Mouse (Mus musculus) G1E (cell line): ENCODE data around the gene Nfkbiz. TPM values are rescaled to one million over a fixed set of nuclear protein-coding genes. Genes with fewer than 3 reads are reported as not detected.

Experiments
- ATAC-seq: 2 replicates; pipeline ENCODE4 v1.8.0; 2016; ENCODE audit warnings: mild to moderate bottlenecking; ENCODE audit not compliant: insufficient number of reproducible peaks, poor library complexity, low FRiP score, severe bottlenecking; ENCODE audit errors: extremely low read depth
- DNase-seq: peaks from one replicate; pipeline ENCODE4 v3.0.0; 2012; ENCODE audit warnings: low spot score
- H3K27me3 ChIP-seq: 2 replicates; pipeline ENCODE4 v1.6.1; 2012; ENCODE audit warnings: mild to moderate bottlenecking, low read length, inconsistent platforms; ENCODE audit not compliant: insufficient read depth
- H3K36me3 ChIP-seq: replicated peaks from 2 replicates; pipeline ENCODE3; 2012; ENCODE audit warnings: mild to moderate bottlenecking, inconsistent platforms
- H3K4me1 ChIP-seq: 2 replicates; pipeline ENCODE4 v1.6.1; 2012; ENCODE audit warnings: low read depth, low read length, inconsistent platforms, mixed read lengths; ENCODE audit not compliant: insufficient read depth
- H3K4me3 ChIP-seq: 2 replicates; pipeline ENCODE4 v1.5.1; 2012; ENCODE audit warnings: low read depth, mild to moderate bottlenecking, inconsistent platforms, low read length, moderate library complexity, mixed read lengths
- H3K9me3 ChIP-seq: replicated peaks from 2 replicates; pipeline ENCODE4 v1.6.1; 2012; ENCODE audit warnings: inconsistent platforms
- CTCF ChIP-seq: IDR thresholded peaks from 2 replicates; pipeline ENCODE4 v1.5.1; 2012; ENCODE audit warnings: low read depth, low read length, inconsistent platforms, mixed read lengths
- GATA1 ChIP-seq: IDR thresholded peaks from 2 replicates; pipeline ENCODE4 v1.6.1; 2012; ENCODE audit warnings: borderline replicate concordance, low read length, inconsistent platforms, mixed read lengths
- GATA2 ChIP-seq: IDR thresholded peaks from 2 replicates; pipeline ENCODE4 v1.6.1; 2012; ENCODE audit warnings: low read depth, low read length, inconsistent platforms, borderline replicate concordance
- POLR2AphosphoS5 ChIP-seq: IDR thresholded peaks from 2 replicates; pipeline ENCODE4 v1.6.1; 2012; ENCODE audit warnings: low read depth, low read length, inconsistent platforms; ENCODE audit not compliant: insufficient replicate concordance
- TAL1 ChIP-seq: conservative IDR thresholded peaks from 2 replicates; pipeline ENCODE4 v1.6.1; 2012; ENCODE audit warnings: low read depth, low read length, inconsistent platforms, mixed read lengths
- polyA plus RNA-seq: library from polyadenylated mRNA; stranded (reverse); fragments of >175 nt; gene quantifications from 2 replicates; pipeline ENCODE4 v1.2.3, GENCODE M21; 2012
- total RNA-seq, 2 experiments: library from RNA; stranded (forward) in 1 of 2; stranded (reverse) in 1 of 2; fragments of 200-1000 nt in 1 of 2; fragments of >200 nt in 1 of 2; fragmentation: Nextera tagmentation in 1 of 2; gene quantifications; 2 replicates each; pipeline ENCODE4 v1.2.3; 2014 to 2017

The Nfkbiz gene
- total and polyA plus RNA-seq, 3 experiments, result 0.74 to 5.7 (median 5.1) TPM

- peaks cover 59% of the 10 kb centered on the region for H3K36me3 ChIP-seq
- TF ChIP-seq GATA1 (no peak), CTCF (no peak), GATA2 (no peak), POLR2AphosphoS5 (no peak), TAL1 (no peak)
- H3K9me3 ChIP-seq, result no peaks in the 10 kb centered on the region
- DNase-seq (no peak), ATAC-seq (no peak)
- H3K4me1 ChIP-seq, result peaks cover 35% of the 10 kb centered on the region
- H3K27me3 ChIP-seq, result no peaks in the 10 kb centered on the region
- peak overlapping the region; percentile 33; the same call in 1 of the 2 replicates for H3K4me3 ChIP-seq
Observed at GRCm38 (mm10) chr16:55817717-55818515, 20.8 kb downstream of the Nfkbiz start.

GRCm38 (mm10) chr16:55816202-55816941 lies 22.3 kb downstream of the Nfkbiz start:
- H3K9me3 ChIP-seq, result no peaks in the 10 kb centered on the region
- TF ChIP-seq CTCF (no peak), TAL1 (no peak), GATA1 (no peak), POLR2AphosphoS5 (no peak), GATA2 (no peak)
- H3K4me3 ChIP-seq, result no peak overlapping the region
- H3K4me1 ChIP-seq, result peaks cover 39% of the 10 kb centered on the region
- no peak for DNase-seq
- peaks cover 72% of the 10 kb centered on the region for H3K36me3 ChIP-seq
- no peaks in the 10 kb centered on the region for H3K27me3 ChIP-seq
- ATAC-seq, result no peak

- ATAC-seq, result no peak
- Histone ChIP-seq H3K9me3 (no peaks in the 10 kb centered on the region), H3K27me3 (no peaks in the 10 kb centered on the region), H3K36me3 (peaks cover 80% of the 10 kb centered on the region), H3K4me1 (peaks cover 32% of the 10 kb centered on the region), H3K4me3 (no peak overlapping the region)
- DNase-seq, result no peak
- TF ChIP-seq POLR2AphosphoS5, result no peak
- TF ChIP-seq GATA2, result no peak
Observed at GRCm38 (mm10) chr16:55815466-55815865, 23.2 kb downstream of the Nfkbiz start.

GRCm38 (mm10) chr16:55814686-55815085 lies 24.0 kb downstream of the Nfkbiz start:
- no peaks in the 10 kb centered on the region for H3K27me3 ChIP-seq
- TF ChIP-seq GATA1 (no peak), CTCF (no peak), POLR2AphosphoS5 (no peak), GATA2 (no peak), TAL1 (no peak)
- H3K4me1 ChIP-seq, result peaks cover 27% of the 10 kb centered on the region
- H3K36me3 ChIP-seq, result peaks cover 87% of the 10 kb centered on the region
- no peak for DNase-seq
- H3K9me3 ChIP-seq, result no peaks in the 10 kb centered on the region
- no peak overlapping the region for H3K4me3 ChIP-seq
- ATAC-seq, result no peak

GRCm38 (mm10) chr16:55813916-55814315 lies 24.8 kb downstream of the Nfkbiz start:
- DNase-seq (no peak), ATAC-seq (no peak)
- H3K27me3 ChIP-seq, result no peaks in the 10 kb centered on the region
- no peaks in the 10 kb centered on the region for H3K9me3 ChIP-seq
- TF ChIP-seq TAL1, result no peak
- no peak for TF ChIP-seq CTCF
- no peak overlapping the region for H3K4me3 ChIP-seq
- H3K4me1 ChIP-seq, result peaks cover 22% of the 10 kb centered on the region
- peaks cover 85% of the 10 kb centered on the region for H3K36me3 ChIP-seq

- Histone ChIP-seq H3K4me3 (no peak overlapping the region), H3K36me3 (peaks cover 69% of the 10 kb centered on the region), H3K9me3 (no peaks in the 10 kb centered on the region), H3K27me3 (no peaks in the 10 kb centered on the region), H3K4me1 (peaks cover 9% of the 10 kb centered on the region)
- DNase-seq (no peak), ATAC-seq (peak; percentile 28; the same call in 1 of the 2 replicates)
- no peak for TF ChIP-seq TAL1
- TF ChIP-seq CTCF, result no peak
- no peak for TF ChIP-seq GATA1
- no peak for TF ChIP-seq POLR2AphosphoS5
Observed at GRCm38 (mm10) chr16:55811792-55812191, 26.9 kb downstream of the Nfkbiz start.
